Mouse (Mus musculus): ENCODE results near the gene Nanos2. TPM values are rescaled to one million over a fixed set of nuclear protein-coding genes. Genes with fewer than 3 reads are reported as not detected.

The Nanos2 gene
- polyA plus RNA-seq, 1 experiment from 2014 or later: not detected

DNA sequence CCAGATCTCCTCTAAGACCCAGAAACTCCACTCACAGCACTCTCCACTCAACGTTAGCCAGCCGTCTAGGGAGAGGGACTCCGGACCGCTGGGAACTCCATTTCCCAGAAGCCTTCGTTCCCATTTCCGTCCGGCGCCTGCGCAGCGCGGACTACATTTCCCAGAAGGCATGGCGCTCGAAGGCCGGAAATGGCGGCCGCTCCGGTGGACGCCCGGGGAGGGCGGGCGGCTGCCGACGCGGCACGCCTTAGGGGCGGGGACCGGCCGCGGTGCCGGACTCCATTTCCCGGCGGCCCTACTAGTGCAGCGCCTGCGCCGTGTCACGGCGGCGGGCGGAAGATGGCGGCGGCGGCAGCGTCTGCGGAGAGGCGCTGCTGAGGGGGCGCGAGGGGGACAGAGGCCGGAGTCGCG lies 36.9 kb downstream of the Nanos2 start, which contains the start of gene Sympk:
TSS of gene Sympk (plus strand) at position 282 of the 411 bp plus-strand sequence.
- under 1% methylated on average over 42 of the region's 50 CpGs for WGBS

DNA sequence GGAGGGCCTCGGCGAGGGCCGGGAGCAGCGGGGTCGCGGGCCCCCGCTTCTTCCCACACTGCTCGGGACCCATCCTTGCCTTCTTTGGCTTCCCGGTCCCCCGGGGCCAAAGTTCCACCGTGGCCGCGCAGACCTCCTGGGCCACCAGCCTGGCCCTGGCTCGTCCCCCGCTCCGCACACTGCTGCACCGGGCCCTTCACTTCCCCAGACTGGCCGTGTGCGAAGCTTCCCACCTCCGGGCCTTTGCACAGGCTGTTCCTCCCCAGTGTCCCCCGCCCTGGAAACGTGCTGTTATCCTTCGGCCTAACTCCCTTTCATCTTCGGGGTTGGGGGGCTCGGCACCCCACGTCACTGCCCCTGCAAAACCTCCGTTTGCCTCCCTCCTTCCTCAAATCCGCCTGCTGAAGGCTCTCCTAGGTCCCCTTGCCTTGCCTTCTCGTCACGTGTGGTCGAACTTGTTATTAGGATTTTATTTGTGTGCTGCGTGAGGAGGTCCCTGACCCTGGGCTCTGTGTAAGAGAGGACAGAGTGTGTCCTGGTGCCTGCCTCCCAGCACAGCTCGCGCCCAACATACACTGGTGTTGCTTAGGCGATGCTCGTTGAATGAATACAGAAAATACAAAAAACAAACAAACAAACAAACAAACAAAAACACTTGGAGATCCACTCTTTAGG lies 37.5 kb downstream of the Nanos2 start:
- Histone ChIP-seq H3K4me2 (peak overlapping the region; percentile 81), H3K9me3 (no peaks in the 10 kb centered on the region), H3K27me3 (peaks cover 40% of the 10 kb centered on the region), H3K4me3 (peak overlapping the region; percentile 95), H3K36me3 (peaks cover 11% of the 10 kb centered on the region), H3K9ac (peak overlapping the region; percentile 89), H3K27ac (peak overlapping the region; percentile 61), H3K4me1 (peaks cover 29% of the 10 kb centered on the region)
- ATAC-seq (ENCODE audit: insufficient number of reproducible peaks, low FRiP score, low TSS enrichment, low read depth): peak; percentile 20; the same call in 1 of the 2 replicates
- 1% methylated on average over 36 of the region's 36 CpGs for WGBS

More for the DNA sequence above, 36.9 kb downstream of the Nanos2 start, which contains the start of gene Sympk:
- Histone ChIP-seq H3K27me3 (peaks cover 40% of the 10 kb centered on the region), H3K4me3 (peak within 1 kb of the TSS; percentile 95), H3K9me3 (no peaks in the 10 kb centered on the region), H3K36me3 (peaks cover 5% of the 10 kb centered on the region), H3K4me2 (peak within 1 kb of the TSS; percentile 81), H3K27ac (peak within 1 kb of the TSS; percentile 61), H3K4me1 (peaks cover 29% of the 10 kb centered on the region), H3K9ac (peak within 1 kb of the TSS; percentile 89)
- peak; percentile 92 for ATAC-seq (ENCODE audit: insufficient number of reproducible peaks, low FRiP score, low TSS enrichment, low read depth)

DNA sequence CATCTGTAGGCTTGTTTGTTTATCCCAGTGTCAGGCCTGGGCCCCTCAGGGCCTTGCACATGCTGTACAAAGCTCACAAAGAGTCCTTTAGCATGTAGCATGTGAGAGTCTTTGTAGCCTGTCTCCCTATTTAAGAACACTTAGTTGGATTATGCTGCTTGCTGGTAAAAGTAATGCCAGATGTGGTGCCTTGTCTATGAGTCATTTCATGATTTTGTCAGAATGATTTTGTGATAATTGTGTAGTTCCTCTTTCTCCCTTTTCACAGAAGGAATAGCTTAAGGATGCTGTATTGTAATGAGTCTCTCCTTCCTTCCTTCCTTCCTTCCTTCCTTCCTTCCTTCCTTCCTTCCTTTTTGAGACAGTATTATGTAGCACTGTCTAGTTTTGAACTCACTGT lies 40.9 kb downstream of the Nanos2 start:
- Histone ChIP-seq H3K4me2 (no peak overlapping the region), H3K4me1 (peaks cover 29% of the 10 kb centered on the region), H3K36me3 (peaks cover 43% of the 10 kb centered on the region), H3K9ac (no peak overlapping the region), H3K4me3 (no peak overlapping the region), H3K9me3 (no peaks in the 10 kb centered on the region), H3K27me3 (peaks cover 9% of the 10 kb centered on the region), H3K27ac (no peak overlapping the region)
- ATAC-seq (ENCODE audit: insufficient number of reproducible peaks, low FRiP score, low TSS enrichment, low read depth): no peak

GRCm38 (mm10) chr7:19029084-19029653 lies 42.0 kb downstream of the Nanos2 start:
- Histone ChIP-seq H3K27ac (no peak overlapping the region), H3K4me1 (peaks cover 20% of the 10 kb centered on the region), H3K36me3 (peaks cover 52% of the 10 kb centered on the region), H3K4me2 (no peak overlapping the region), H3K4me3 (no peak overlapping the region), H3K27me3 (no peaks in the 10 kb centered on the region), H3K9me3 (no peaks in the 10 kb centered on the region), H3K9ac (no peak overlapping the region)
- no peak for ATAC-seq (ENCODE audit: insufficient number of reproducible peaks, low FRiP score, low TSS enrichment, low read depth)
- WGBS: 69% methylated on average over 6 of the region's 6 CpGs

- no peak overlapping the region for H3K4me3 ChIP-seq
- H3K27me3 ChIP-seq: no peaks in the 10 kb centered on the region
- H3K27ac ChIP-seq: no peak overlapping the region
- no peak overlapping the region for H3K4me2 ChIP-seq
- WGBS: 82% methylated on average over 4 of the region's 4 CpGs
- ATAC-seq (ENCODE audit: insufficient number of reproducible peaks, low FRiP score, low TSS enrichment, low read depth): no peak
- no peak overlapping the region for H3K9ac ChIP-seq
- peaks cover 4% of the 10 kb centered on the region; the same call in 1 of the 2 replicates for H3K4me1 ChIP-seq
- no peaks in the 10 kb centered on the region for H3K9me3 ChIP-seq
- peaks cover 77% of the 10 kb centered on the region for H3K36me3 ChIP-seq
These were observed 44.4 kb downstream of the Nanos2 start for GRCm38 (mm10) chr7:19031641-19032040.

Other genes starting within 250 kb of the Nanos2 start
- gene Psg19, start 188.9 kb upstream of the Nanos2 start, polyA plus RNA-seq (2015; fragmentation: Nextera tagmentation; extraction: Ambion mirVana): not detected in 2 replicates
- not detected in 2 replicates for gene Psg17, start 165.8 kb upstream of the Nanos2 start, polyA plus RNA-seq (2015; fragmentation: Nextera tagmentation; extraction: Ambion mirVana)
- 0.42 and 0.76 TPM in 2 replicates for gene Mill2, start 147.4 kb upstream of the Nanos2 start, polyA plus RNA-seq (2015; fragmentation: Nextera tagmentation; extraction: Ambion mirVana)
- 2.4 and 3.2 TPM in 2 replicates for gene Pglyrp1, start 116.1 kb upstream of the Nanos2 start, polyA plus RNA-seq (2015; fragmentation: Nextera tagmentation; extraction: Ambion mirVana)
- 28.0 TPM in 2 replicates for gene Ccdc61, start 77.0 kb upstream of the Nanos2 start, polyA plus RNA-seq (2015; fragmentation: Nextera tagmentation; extraction: Ambion mirVana)
- 0.36 and 0.68 TPM in 2 replicates for gene Nova2, start 61.5 kb upstream of the Nanos2 start, polyA plus RNA-seq (2015; fragmentation: Nextera tagmentation; extraction: Ambion mirVana)
- 5.2 and 5.3 TPM in 2 replicates for gene Mypop, start 3.8 kb downstream of the Nanos2 start, polyA plus RNA-seq (2015; fragmentation: Nextera tagmentation; extraction: Ambion mirVana)
- 24.0 and 26.1 TPM in 2 replicates for gene Irf2bp1, start 16.6 kb downstream of the Nanos2 start, polyA plus RNA-seq (2015; fragmentation: Nextera tagmentation; extraction: Ambion mirVana)
- gene Foxa3, start 36.1 kb downstream of the Nanos2 start, polyA plus RNA-seq (2015; fragmentation: Nextera tagmentation; extraction: Ambion mirVana): 3.8 and 3.9 TPM in 2 replicates
- 28.8 and 32.7 TPM in 2 replicates for gene Sympk, start 37.0 kb downstream of the Nanos2 start, polyA plus RNA-seq (2015; fragmentation: Nextera tagmentation; extraction: Ambion mirVana)
- gene Rsph6a, start 67.3 kb downstream of the Nanos2 start, polyA plus RNA-seq (2015; fragmentation: Nextera tagmentation; extraction: Ambion mirVana): not detected in 2 replicates
- 15.0 and 15.5 TPM in 2 replicates for gene Dmwd, start 88.8 kb downstream of the Nanos2 start, polyA plus RNA-seq (2015; fragmentation: Nextera tagmentation; extraction: Ambion mirVana)
- 32.5 and 64.0 TPM in 2 replicates for gene Dmpk, start 96.4 kb downstream of the Nanos2 start, polyA plus RNA-seq (2015; fragmentation: Nextera tagmentation; extraction: Ambion mirVana)
- gene Six5, start 107.2 kb downstream of the Nanos2 start, polyA plus RNA-seq (2015; fragmentation: Nextera tagmentation; extraction: Ambion mirVana): 11.5 and 13.5 TPM in 2 replicates
- 2.4 and 2.6 TPM in 2 replicates for gene Gm4969, start 131.0 kb downstream of the Nanos2 start, polyA plus RNA-seq (2015; fragmentation: Nextera tagmentation; extraction: Ambion mirVana)
- 16.1 and 16.9 TPM in 2 replicates for gene Fbxo46, start 132.5 kb downstream of the Nanos2 start, polyA plus RNA-seq (2015; fragmentation: Nextera tagmentation; extraction: Ambion mirVana)
- gene Qpctl, start 161.9 kb downstream of the Nanos2 start, polyA plus RNA-seq (2015; fragmentation: Nextera tagmentation; extraction: Ambion mirVana): 13.7 and 13.8 TPM in 2 replicates
- 124 and 130 TPM in 2 replicates for gene Snrpd2, start 162.3 kb downstream of the Nanos2 start, polyA plus RNA-seq (2015; fragmentation: Nextera tagmentation; extraction: Ambion mirVana)
- 1.0 and 1.2 TPM in 2 replicates for gene Gipr, start 178.7 kb downstream of the Nanos2 start, polyA plus RNA-seq (2015; fragmentation: Nextera tagmentation; extraction: Ambion mirVana)
- 8.7 and 12.8 TPM in 2 replicates for gene Eml2, start 189.0 kb downstream of the Nanos2 start, polyA plus RNA-seq (2015; fragmentation: Nextera tagmentation; extraction: Ambion mirVana)
- 2.4 and 3.0 TPM in 2 replicates for gene Gpr4, start 225.1 kb downstream of the Nanos2 start, polyA plus RNA-seq (2015; fragmentation: Nextera tagmentation; extraction: Ambion mirVana)
- gene Opa3, start 240.9 kb downstream of the Nanos2 start, polyA plus RNA-seq (2015; fragmentation: Nextera tagmentation; extraction: Ambion mirVana): 28.4 and 31.5 TPM in 2 replicates